Mouse (Mus musculus) cortical plate, adult 2 months (tissue): ENCODE measurements around the gene Rtn4ip1.

Experiments
- CTCF ChIP-seq: fragments of 200-500 bp; IDR thresholded peaks from 2 replicates; pipeline ENCODE4 v1.5.1; 2011; ENCODE audit warnings: mild to moderate bottlenecking, control low read depth, low read length; ENCODE audit not compliant: insufficient read depth; ENCODE audit errors: extremely low read depth
- POLR2A ChIP-seq: fragments of 200-500 bp; IDR thresholded peaks from 2 replicates; pipeline ENCODE4 v1.6.1; 2011; ENCODE audit warnings: mild to moderate bottlenecking, low read length, control low read depth; ENCODE audit not compliant: insufficient read depth; ENCODE audit errors: extremely low read depth

DNA sequence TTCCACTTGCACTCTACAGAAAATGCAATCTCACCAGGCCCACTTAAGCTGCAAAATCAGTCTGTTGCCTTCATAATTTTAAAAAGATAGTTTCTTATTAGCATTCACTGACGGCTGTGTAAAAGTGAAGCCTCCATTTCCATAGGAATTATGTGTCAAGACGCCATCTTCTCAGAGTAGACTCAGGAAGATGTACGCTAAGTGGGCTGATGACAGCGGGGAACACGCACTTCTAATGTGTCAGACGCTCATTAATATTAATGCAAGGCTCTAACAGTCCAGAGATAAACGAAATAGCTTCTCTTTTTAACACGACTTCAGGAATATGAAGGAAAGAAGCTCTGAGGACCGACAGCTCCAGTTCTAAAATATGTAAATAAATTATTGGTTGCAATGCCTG lies 13.9 kb upstream of the Rtn4ip1 start:
- no peak for TF ChIP-seq CTCF
- TF ChIP-seq POLR2A = no peak
